Mouse (Mus musculus): Measurements from ENCODE around the gene Ensa. TPM values are rescaled to one million over a fixed set of nuclear protein-coding genes. Genes with fewer than 3 reads are reported as not detected.
"Not testable (repeated sequence)": the region's sequence is repeated elsewhere in the genome, so short reads cannot be mapped to it uniquely, and the experiment has no call there.

The Ensa gene
- polyA plus RNA-seq, 1 experiment = 149 TPM

DNA sequence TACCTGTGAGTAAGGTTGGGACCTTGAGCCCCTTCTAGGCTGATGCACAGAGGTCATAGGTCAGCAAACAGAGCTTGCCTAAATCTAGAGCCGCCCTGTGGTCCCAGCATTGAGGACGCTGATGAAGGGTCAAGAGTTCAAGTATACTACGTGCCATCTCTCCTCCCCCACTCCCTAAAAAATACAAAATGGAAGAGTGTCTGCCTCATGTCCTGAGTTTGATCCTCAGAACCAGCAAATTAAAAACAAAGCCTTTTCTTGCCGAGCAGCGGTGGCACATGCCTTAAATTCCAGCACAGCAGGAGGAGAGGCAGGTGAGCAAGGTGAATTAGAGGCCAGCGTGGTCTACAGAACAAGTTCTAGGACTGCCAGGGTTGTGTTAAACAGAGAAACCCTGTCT lies 28.1 kb downstream of the Ensa start:
- TF ChIP-seq POLR2A (IDR thresholded peaks at IDR 0.05; ENCODE audit: extremely low read depth, insufficient read depth, low read length) (no peak), CTCF (IDR thresholded peaks at IDR 0.05; ENCODE audit: extremely low read depth, insufficient read depth, low read length) (no peak)
- no peaks in the 10 kb centered on the region for H3K4me1 ChIP-seq (ENCODE audit: control insufficient read depth, insufficient read depth, low read length)

GRCm38 (mm10) chr3:95653473-95654034 lies 28.8 kb downstream of the Ensa start:
- Histone ChIP-seq H3K4me1 (ENCODE audit: control insufficient read depth, insufficient read depth, low read length) (no peaks in the 10 kb centered on the region), H3K4me3 (ENCODE audit: insufficient read depth, low read length) (no peak overlapping the region), H3K27ac (ENCODE audit: insufficient read depth, low read length) (no peak overlapping the region)
- TF ChIP-seq POLR2A (IDR thresholded peaks at IDR 0.05; ENCODE audit: extremely low read depth, insufficient read depth, low read length) (no peak), CTCF (IDR thresholded peaks at IDR 0.05; ENCODE audit: extremely low read depth, insufficient read depth, low read length) (no peak)

More for the DNA sequence above, 28.1 kb downstream of the Ensa start:
- Histone ChIP-seq H3K27ac (ENCODE audit: insufficient read depth, low read length) (no peak overlapping the region), H3K4me3 (ENCODE audit: insufficient read depth, low read length) (no peak overlapping the region)

DNA sequence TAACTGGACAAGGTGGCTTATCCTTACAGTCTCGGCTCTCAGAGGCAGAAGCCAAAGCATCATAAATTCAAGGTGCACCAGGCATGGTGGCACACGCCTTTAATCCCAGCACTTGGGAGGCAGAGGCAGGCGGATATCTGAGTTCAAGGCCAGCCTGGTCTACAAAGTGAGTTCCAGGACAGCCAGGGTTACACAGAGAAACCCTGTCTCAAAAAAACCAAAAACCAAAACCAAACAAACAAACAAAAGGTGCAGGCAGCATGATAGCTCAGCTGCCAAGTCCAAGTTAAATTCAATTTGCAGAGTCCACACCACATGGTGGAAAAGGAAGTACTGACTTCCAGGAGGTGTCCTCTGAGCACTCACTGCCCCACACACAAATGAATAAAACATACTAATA lies 29.6 kb downstream of the Ensa start:
- H3K4me1 ChIP-seq (ENCODE audit: control insufficient read depth, insufficient read depth, low read length); H3K4me3 ChIP-seq (ENCODE audit: insufficient read depth, low read length); H3K27ac ChIP-seq (ENCODE audit: insufficient read depth, low read length): not testable (repeated sequence)

DNA sequence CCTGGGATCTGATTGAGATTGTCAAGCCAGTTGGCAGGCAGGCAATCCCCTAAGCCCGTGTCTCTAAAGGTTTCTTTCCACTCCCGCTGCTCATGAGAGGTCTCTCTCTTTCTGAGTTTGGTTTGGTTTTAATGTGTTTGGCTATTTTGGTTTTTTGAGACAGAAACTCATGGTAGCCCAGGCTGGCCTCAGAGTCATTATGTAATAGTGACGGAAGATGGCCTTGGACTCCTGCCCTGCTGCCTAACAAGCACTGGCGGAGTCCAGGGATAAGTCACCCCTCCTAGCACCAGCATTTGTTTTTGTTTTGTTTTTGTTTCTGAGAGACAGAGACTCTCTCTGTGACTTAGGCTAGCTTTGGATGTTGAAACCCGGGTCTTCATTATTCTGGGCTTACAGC lies 30.6 kb downstream of the Ensa start:
- Histone ChIP-seq H3K4me3 (ENCODE audit: insufficient read depth, low read length) (no peak overlapping the region), H3K27ac (ENCODE audit: insufficient read depth, low read length) (no peak overlapping the region), H3K4me1 (ENCODE audit: control insufficient read depth, insufficient read depth, low read length) (no peaks in the 10 kb centered on the region)
- no peak for TF ChIP-seq POLR2A (IDR thresholded peaks at IDR 0.05; ENCODE audit: extremely low read depth, insufficient read depth, low read length)
- TF ChIP-seq CTCF (IDR thresholded peaks at IDR 0.05; ENCODE audit: extremely low read depth, insufficient read depth, low read length) = no peak

DNA sequence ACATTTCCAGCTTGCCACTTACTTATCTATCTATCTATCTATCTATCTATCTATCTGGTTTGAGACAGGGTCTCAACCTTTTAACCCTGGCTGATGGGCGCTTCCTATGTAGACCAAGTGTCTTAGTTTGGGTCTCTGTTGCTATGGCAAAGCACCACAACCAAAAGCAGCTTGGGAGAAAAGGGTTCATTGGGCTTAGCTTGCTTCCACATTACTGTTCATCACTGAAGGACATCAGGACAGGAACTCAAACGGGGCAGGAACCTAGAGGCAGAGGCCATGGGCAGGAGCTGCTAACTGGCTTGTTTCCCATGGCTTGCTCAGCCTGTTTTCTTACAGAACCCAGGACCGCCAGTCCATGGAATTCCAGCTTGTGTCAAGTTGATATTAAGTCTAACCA lies 32.3 kb downstream of the Ensa start:
- TF ChIP-seq CTCF (IDR thresholded peaks at IDR 0.05; ENCODE audit: extremely low read depth, insufficient read depth, low read length) = no peak
- no peak for TF ChIP-seq POLR2A (IDR thresholded peaks at IDR 0.05; ENCODE audit: extremely low read depth, insufficient read depth, low read length)
- Histone ChIP-seq H3K27ac (ENCODE audit: insufficient read depth, low read length) (no peak overlapping the region), H3K4me1 (ENCODE audit: control insufficient read depth, insufficient read depth, low read length) (peaks cover 8% of the 10 kb centered on the region; the same call in 1 of the 2 replicates), H3K4me3 (ENCODE audit: insufficient read depth, low read length) (no peak overlapping the region)

DNA sequence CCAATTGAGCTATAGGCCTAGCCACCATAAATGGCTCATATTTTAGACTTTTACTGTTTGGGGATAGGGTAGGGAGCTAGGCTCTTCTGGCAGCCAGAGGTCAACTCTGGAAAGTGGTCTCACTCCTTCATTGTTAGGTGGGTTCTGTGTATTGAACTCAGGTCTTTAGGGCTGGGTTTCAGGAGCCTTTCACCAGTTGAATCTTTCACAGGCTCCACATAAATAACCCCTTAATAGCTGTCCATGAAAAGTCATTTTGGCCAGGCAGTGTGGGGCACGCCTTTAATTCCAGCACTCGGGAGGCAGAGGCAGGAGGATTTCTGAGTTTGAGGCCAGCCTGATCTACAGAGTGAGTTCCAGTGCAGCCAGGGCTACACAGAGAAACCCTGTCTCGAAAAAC lies 32.9 kb downstream of the Ensa start:
- Histone ChIP-seq H3K4me1 (ENCODE audit: control insufficient read depth, insufficient read depth, low read length) (peaks cover 10% of the 10 kb centered on the region; the same call in 1 of the 2 replicates), H3K27ac (ENCODE audit: insufficient read depth, low read length) (no peak overlapping the region), H3K4me3 (ENCODE audit: insufficient read depth, low read length) (peak overlapping the region; percentile 83; the same call in 1 of the 2 replicates)
- TF ChIP-seq POLR2A (IDR thresholded peaks at IDR 0.05; ENCODE audit: extremely low read depth, insufficient read depth, low read length) (no peak), CTCF (IDR thresholded peaks at IDR 0.05; ENCODE audit: extremely low read depth, insufficient read depth, low read length) (no peak)

DNA sequence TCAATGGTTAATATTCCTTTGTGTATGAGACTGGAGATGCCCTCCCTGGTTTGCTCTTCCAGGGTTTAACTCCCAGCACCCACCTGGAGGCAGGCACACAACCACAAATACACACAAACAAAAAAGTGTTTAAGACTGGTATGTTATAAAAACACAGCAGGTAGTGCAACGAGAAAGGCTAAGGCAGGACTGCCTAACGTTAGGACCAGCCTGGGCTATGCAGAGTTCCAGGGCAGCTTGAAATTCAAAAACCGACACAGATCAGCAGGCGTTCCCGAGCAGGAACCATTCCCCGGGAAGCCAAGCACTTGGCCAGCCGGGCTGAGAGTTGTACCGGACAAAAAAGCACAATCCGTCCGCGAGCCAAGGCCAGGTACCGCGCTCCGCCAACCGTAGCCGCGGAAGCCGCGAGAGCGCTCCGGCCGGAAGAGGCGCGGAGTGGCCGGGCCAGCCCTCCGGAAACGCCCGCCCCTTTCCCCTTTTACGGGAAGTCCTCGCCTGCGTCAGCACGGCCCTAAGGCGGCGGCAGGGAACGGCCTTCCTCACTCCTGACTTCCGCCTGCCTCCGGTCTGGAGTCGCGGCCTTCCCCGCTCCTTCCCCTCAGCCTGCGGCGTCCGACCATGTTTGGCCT lies 33.6 kb downstream of the Ensa start, which contains the start of gene Mcl1:
TSS of gene Mcl1 (plus strand) at position 553 of the 632 bp plus-strand sequence.
- Histone ChIP-seq H3K27ac (ENCODE audit: insufficient read depth, low read length) (peak within 1 kb of the TSS; percentile 67), H3K4me3 (ENCODE audit: insufficient read depth, low read length) (peak within 1 kb of the TSS; percentile 83), H3K4me1 (ENCODE audit: control insufficient read depth, insufficient read depth, low read length) (peaks cover 11% of the 10 kb centered on the region; the same call in 1 of the 2 replicates)
- TF ChIP-seq POLR2A (IDR thresholded peaks at IDR 0.05; ENCODE audit: extremely low read depth, insufficient read depth, low read length) = peak; percentile 100
- TF ChIP-seq CTCF (IDR thresholded peaks at IDR 0.05; ENCODE audit: extremely low read depth, insufficient read depth, low read length) = no peak

- Histone ChIP-seq H3K27ac (ENCODE audit: insufficient read depth, low read length) (peak overlapping the region; percentile 62), H3K4me3 (ENCODE audit: insufficient read depth, low read length) (peak overlapping the region; percentile 83), H3K4me1 (ENCODE audit: control insufficient read depth, insufficient read depth, low read length) (peaks cover 15% of the 10 kb centered on the region)
- no peak for TF ChIP-seq POLR2A (IDR thresholded peaks at IDR 0.05; ENCODE audit: extremely low read depth, insufficient read depth, low read length)
- TF ChIP-seq CTCF (IDR thresholded peaks at IDR 0.05; ENCODE audit: extremely low read depth, insufficient read depth, low read length) = no peak
Observed at GRCm38 (mm10) chr3:95658868-95659712, 34.3 kb downstream of the Ensa start.

DNA sequence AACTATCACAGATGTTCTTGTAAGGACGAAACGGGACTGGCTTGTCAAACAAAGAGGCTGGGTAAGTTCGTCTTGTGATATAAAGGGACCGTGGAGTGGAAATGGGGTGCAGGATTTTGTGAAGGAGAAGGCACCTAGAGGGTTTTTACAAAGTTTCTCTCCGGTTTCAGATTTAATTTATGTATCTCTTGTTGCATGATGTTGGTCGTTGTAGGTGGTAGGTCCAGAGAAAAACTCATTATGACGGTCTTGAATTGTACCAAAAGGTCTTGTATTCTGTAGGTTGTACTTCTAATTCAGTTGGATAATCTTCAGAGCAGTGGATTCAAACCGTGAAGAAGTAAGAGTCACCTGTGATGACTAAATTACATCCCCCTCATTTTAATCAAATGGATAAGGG lies 35.2 kb downstream of the Ensa start:
- Histone ChIP-seq H3K27ac (ENCODE audit: insufficient read depth, low read length) (peak overlapping the region; percentile 62; the same call in 1 of the 2 replicates), H3K4me3 (ENCODE audit: insufficient read depth, low read length) (peak overlapping the region; percentile 83), H3K4me1 (ENCODE audit: control insufficient read depth, insufficient read depth, low read length) (peaks cover 15% of the 10 kb centered on the region)
- TF ChIP-seq POLR2A (IDR thresholded peaks at IDR 0.05; ENCODE audit: extremely low read depth, insufficient read depth, low read length) = no peak
- no peak for TF ChIP-seq CTCF (IDR thresholded peaks at IDR 0.05; ENCODE audit: extremely low read depth, insufficient read depth, low read length)
